Mouse (Mus musculus) lung, embryonic 15.5 days (tissue): ENCODE measurements around the gene Errfi1. TPM values are rescaled to one million over a fixed set of nuclear protein-coding genes. Genes with fewer than 3 reads are reported as not detected.

Experiments
- ATAC-seq: fragments of 200-750 bp; cut with Nextera tagmentation; 2 replicates; pipeline ENCODE4 v1.8.0; 2017; ENCODE audit warnings: moderate number of reproducible peaks, borderline replicate concordance; ENCODE audit not compliant: low FRiP score, low TSS enrichment; ENCODE audit errors: extremely low read depth
- H3K27ac ChIP-seq: fragments of 300-500 bp; sonication (generic); 2 replicates; pipeline ENCODE4 v1.5.1; 2015; ENCODE audit warnings: moderate library complexity, mild to moderate bottlenecking, inconsistent platforms
- H3K27me3 ChIP-seq: fragments of 300-500 bp; sonication (generic); 2 replicates; pipeline ENCODE4 v1.6.1; 2015; ENCODE audit warnings: inconsistent platforms
- H3K36me3 ChIP-seq: fragments of 300-500 bp; sonication (generic); 2 replicates; pipeline ENCODE4 v1.6.1; 2015; ENCODE audit warnings: inconsistent platforms
- H3K4me1 ChIP-seq: fragments of 300-500 bp; sonication (generic); 2 replicates; pipeline ENCODE4 v1.6.1; 2015; ENCODE audit warnings: inconsistent platforms
- H3K4me2 ChIP-seq: fragments of 300-500 bp; sonication (generic); 2 replicates; pipeline ENCODE4 v1.6.1; 2015; ENCODE audit warnings: inconsistent platforms, mild to moderate bottlenecking, moderate library complexity
- H3K4me3 ChIP-seq: fragments of 300-500 bp; sonication (generic); 2 replicates; pipeline ENCODE4 v1.5.1; 2015; ENCODE audit warnings: mild to moderate bottlenecking, inconsistent platforms
- H3K9ac ChIP-seq: fragments of 300-500 bp; sonication (generic); 2 replicates; pipeline ENCODE4 v1.6.1; 2015; ENCODE audit warnings: inconsistent platforms
- H3K9me3 ChIP-seq: fragments of 300-500 bp; sonication (generic); 2 replicates; pipeline ENCODE4 v1.6.1; 2016; ENCODE audit warnings: inconsistent platforms
- WGBS: fragments of 180-500 bp; shearing (Covaris S2); methylation state at CpG from one replicate; pipeline ENCODE4 v1.1.7; 2015; 5-methylcytosine and 5-hydroxymethylcytosine counted together
- polyA plus RNA-seq: library from polyadenylated mRNA; unstranded; fragments of >200 nt; fragmentation: Nextera tagmentation; extraction: Ambion mirVana; gene quantifications from 2 replicates; pipeline ENCODE4 v1.2.1, GENCODE M21; 2015

Errfi1 gene
- polyA plus RNA-seq, 1 experiment from 2014 or later = 42.7 TPM

GRCm38 (mm10) chr4:150849964-150850363, 3.8 kb upstream of the Errfi1 start:
- no peaks in the 10 kb centered on the region for H3K9me3 ChIP-seq
- no peaks in the 10 kb centered on the region for H3K36me3 ChIP-seq
- no peak overlapping the region for H3K9ac ChIP-seq
- H3K27me3 ChIP-seq = no peaks in the 10 kb centered on the region
- H3K4me2 ChIP-seq = no peak overlapping the region
- no peak overlapping the region for H3K4me3 ChIP-seq
- no peak for ATAC-seq
- peaks cover 34% of the 10 kb centered on the region for H3K4me1 ChIP-seq
- no peak overlapping the region for H3K27ac ChIP-seq
- WGBS = 37% methylated on average over 10 of the region's 10 CpGs

GRCm38 (mm10) chr4:150850893-150851292, 2.8 kb upstream of the Errfi1 start:
- Histone ChIP-seq H3K9me3 (no peaks in the 10 kb centered on the region), H3K27ac (no peak overlapping the region), H3K4me3 (no peak overlapping the region), H3K27me3 (no peaks in the 10 kb centered on the region), H3K4me1 (peaks cover 32% of the 10 kb centered on the region), H3K9ac (no peak overlapping the region), H3K36me3 (no peaks in the 10 kb centered on the region), H3K4me2 (no peak overlapping the region)
- 76% methylated on average over 4 of the region's 4 CpGs for WGBS
- no peak for ATAC-seq

GRCm38 (mm10) chr4:150852045-150852444, 1.7 kb upstream of the Errfi1 start:
- H3K27me3 ChIP-seq = no peaks in the 10 kb centered on the region
- WGBS = 30% methylated on average over 8 of the region's 8 CpGs
- no peak overlapping the region for H3K4me2 ChIP-seq
- H3K4me3 ChIP-seq = no peak overlapping the region
- H3K4me1 ChIP-seq = peaks cover 37% of the 10 kb centered on the region
- H3K27ac ChIP-seq = no peak overlapping the region; the same call in 1 of the 2 replicates
- ATAC-seq = no peak
- no peaks in the 10 kb centered on the region for H3K36me3 ChIP-seq
- no peak overlapping the region for H3K9ac ChIP-seq
- no peaks in the 10 kb centered on the region for H3K9me3 ChIP-seq

- H3K9me3 ChIP-seq = no peaks in the 10 kb centered on the region
- no peak overlapping the region for H3K4me2 ChIP-seq
- ATAC-seq = no peak
- H3K27ac ChIP-seq = peak overlapping the region; percentile 95
- peaks cover 40% of the 10 kb centered on the region for H3K4me1 ChIP-seq
- no peak overlapping the region for H3K4me3 ChIP-seq
- no peak overlapping the region for H3K9ac ChIP-seq
- no peaks in the 10 kb centered on the region for H3K36me3 ChIP-seq
- H3K27me3 ChIP-seq = no peaks in the 10 kb centered on the region
- 48% methylated on average over 4 of the region's 4 CpGs for WGBS
Measured at GRCm38 (mm10) chr4:150852479-150852878, 1.2 kb upstream of the Errfi1 start.

GRCm38 (mm10) chr4:150854839-150855246, 1.1 kb downstream of the Errfi1 start:
- peak overlapping the region; percentile 64 for H3K4me2 ChIP-seq
- ATAC-seq = peak; percentile 92
- no peaks in the 10 kb centered on the region for H3K9me3 ChIP-seq
- WGBS = under 1% methylated on average over 59 of the region's 59 CpGs
- H3K4me1 ChIP-seq = peaks cover 56% of the 10 kb centered on the region
- 0 out of 2 replicates have a peak, but pooled peaks cover 2% of the 10 kb centered on the region for H3K36me3 ChIP-seq
- H3K27me3 ChIP-seq = no peaks in the 10 kb centered on the region
- peak overlapping the region; percentile 59 for H3K4me3 ChIP-seq
- peak overlapping the region; percentile 95 for H3K27ac ChIP-seq
- peak overlapping the region; percentile 84 for H3K9ac ChIP-seq

- H3K9ac ChIP-seq = peak overlapping the region; percentile 84
- 0 out of 2 replicates have a peak, but pooled peaks cover 2% of the 10 kb centered on the region for H3K36me3 ChIP-seq
- H3K4me2 ChIP-seq = peak overlapping the region; percentile 64
- H3K4me3 ChIP-seq = peak overlapping the region; percentile 59
- H3K9me3 ChIP-seq = no peaks in the 10 kb centered on the region
- H3K27ac ChIP-seq = peak overlapping the region; percentile 95
- H3K4me1 ChIP-seq = peaks cover 57% of the 10 kb centered on the region
- no peaks in the 10 kb centered on the region for H3K27me3 ChIP-seq
- no peak; the same call in 1 of the 2 replicates for ATAC-seq
- WGBS = under 1% methylated on average over 26 of the region's 43 CpGs
Measured at GRCm38 (mm10) chr4:150855346-150855745, 1.6 kb downstream of the Errfi1 start.

GRCm38 (mm10) chr4:150860526-150860925, 6.8 kb downstream of the Errfi1 start:
- Histone ChIP-seq H3K9ac (no peak overlapping the region), H3K9me3 (no peaks in the 10 kb centered on the region), H3K4me3 (no peak overlapping the region), H3K27ac (0 out of 2 replicates have a peak overlapping the region, but pooled peaks have one; percentile 1), H3K4me2 (peak overlapping the region; percentile 0; the same call in 1 of the 2 replicates), H3K27me3 (no peaks in the 10 kb centered on the region), H3K4me1 (peaks cover 65% of the 10 kb centered on the region), H3K36me3 (peaks cover 9% of the 10 kb centered on the region; the same call in 1 of the 2 replicates)
- WGBS = 51% methylated on average over 4 of the region's 4 CpGs
- ATAC-seq = no peak

GRCm38 (mm10) chr4:150861161-150861560, 7.4 kb downstream of the Errfi1 start:
- H3K27ac ChIP-seq = no peak overlapping the region
- no peaks in the 10 kb centered on the region for H3K9me3 ChIP-seq
- peaks cover 15% of the 10 kb centered on the region for H3K36me3 ChIP-seq
- WGBS = 85% methylated on average over 2 of the region's 2 CpGs
- no peak for ATAC-seq
- H3K9ac ChIP-seq = no peak overlapping the region
- H3K4me1 ChIP-seq = peaks cover 65% of the 10 kb centered on the region
- no peak overlapping the region for H3K4me2 ChIP-seq
- no peak overlapping the region for H3K4me3 ChIP-seq
- H3K27me3 ChIP-seq = no peaks in the 10 kb centered on the region

GRCm38 (mm10) chr4:150862626-150863375, 9.1 kb downstream of the Errfi1 start:
- WGBS = 57% methylated on average over 8 of the region's 8 CpGs
- Histone ChIP-seq H3K36me3 (peaks cover 32% of the 10 kb centered on the region), H3K4me1 (peaks cover 52% of the 10 kb centered on the region), H3K9me3 (no peaks in the 10 kb centered on the region), H3K27ac (no peak overlapping the region), H3K4me3 (no peak overlapping the region), H3K4me2 (no peak overlapping the region), H3K27me3 (no peaks in the 10 kb centered on the region), H3K9ac (no peak overlapping the region)
- no peak for ATAC-seq

- H3K9me3 ChIP-seq = no peaks in the 10 kb centered on the region
- H3K4me2 ChIP-seq = no peak overlapping the region
- no peak for ATAC-seq
- no peaks in the 10 kb centered on the region for H3K27me3 ChIP-seq
- no peak overlapping the region for H3K27ac ChIP-seq
- H3K4me3 ChIP-seq = no peak overlapping the region
- no peak overlapping the region for H3K9ac ChIP-seq
- peaks cover 45% of the 10 kb centered on the region for H3K4me1 ChIP-seq
- H3K36me3 ChIP-seq = peaks cover 34% of the 10 kb centered on the region
Measured at GRCm38 (mm10) chr4:150865371-150865770, 11.7 kb downstream of the Errfi1 start.

GRCm38 (mm10) chr4:150866069-150866468, 12.3 kb downstream of the Errfi1 start:
- WGBS = 86% methylated on average over 11 of the region's 11 CpGs

GRCm38 (mm10) chr4:150866494-150866893, 12.8 kb downstream of the Errfi1 start:
- H3K27ac ChIP-seq = no peak overlapping the region
- peaks cover 34% of the 10 kb centered on the region for H3K36me3 ChIP-seq
- ATAC-seq = no peak
- no peak overlapping the region for H3K4me3 ChIP-seq
- no peak overlapping the region for H3K4me2 ChIP-seq
- H3K9me3 ChIP-seq = no peaks in the 10 kb centered on the region
- H3K9ac ChIP-seq = no peak overlapping the region
- H3K4me1 ChIP-seq = peaks cover 46% of the 10 kb centered on the region
- WGBS = 89% methylated on average over 8 of the region's 12 CpGs
- no peaks in the 10 kb centered on the region for H3K27me3 ChIP-seq

More at GRCm38 (mm10) chr4:150866069-150866468, 12.3 kb downstream of the Errfi1 start:
- no peaks in the 10 kb centered on the region for H3K9me3 ChIP-seq
- no peak overlapping the region for H3K27ac ChIP-seq
- no peak for ATAC-seq
- no peaks in the 10 kb centered on the region for H3K27me3 ChIP-seq
- peaks cover 34% of the 10 kb centered on the region for H3K36me3 ChIP-seq
- H3K9ac ChIP-seq = no peak overlapping the region
- no peak overlapping the region for H3K4me3 ChIP-seq
- H3K4me1 ChIP-seq = peaks cover 45% of the 10 kb centered on the region
- no peak overlapping the region for H3K4me2 ChIP-seq
